Mouse (Mus musculus) stomach, embryonic 14.5 days (tissue): ENCODE measurements around the gene Stat5a. TPM values are rescaled to one million over a fixed set of nuclear protein-coding genes. Genes with fewer than 3 reads are reported as not detected.

Experiments
- ATAC-seq: fragments of 200-750 bp; cut with Nextera tagmentation; 2 replicates; pipeline ENCODE4 v1.8.0; 2017; ENCODE audit warnings: low read depth, moderate TSS enrichment; ENCODE audit not compliant: insufficient number of reproducible peaks, insufficient read depth, low FRiP score
- H3K27ac ChIP-seq: fragments of 300-500 bp; sonication (generic); 2 replicates; pipeline ENCODE4 v1.5.1; 2014; ENCODE audit warnings: mild to moderate bottlenecking, low read length, moderate library complexity, mixed read lengths
- H3K27me3 ChIP-seq: fragments of 300-500 bp; sonication (generic); 2 replicates; pipeline ENCODE4 v1.6.1; 2014; ENCODE audit warnings: low read length, control low read depth, mixed read lengths; ENCODE audit not compliant: control insufficient read depth, insufficient read depth
- H3K36me3 ChIP-seq: fragments of 300-500 bp; sonication (generic); 2 replicates; pipeline ENCODE4 v1.6.1; 2014; ENCODE audit warnings: mild to moderate bottlenecking, control low read depth, low read length, moderate library complexity, mixed read lengths; ENCODE audit not compliant: control insufficient read depth, insufficient read depth
- H3K4me1 ChIP-seq: fragments of 300-500 bp; sonication (generic); 2 replicates; pipeline ENCODE4 v1.6.1; 2014; ENCODE audit warnings: low read length, control low read depth, mixed read lengths; ENCODE audit not compliant: control insufficient read depth, insufficient read depth
- H3K4me2 ChIP-seq: fragments of 300-500 bp; sonication (generic); replicated peaks from 2 replicates; pipeline ENCODE4 v1.6.1; 2014; ENCODE audit warnings: low read depth, low read length, control low read depth
- H3K4me3 ChIP-seq: fragments of 300-500 bp; sonication (generic); 2 replicates; pipeline ENCODE4 v1.5.1; 2014; ENCODE audit warnings: low read depth, low read length, control low read depth
- H3K9ac ChIP-seq: fragments of 300-500 bp; sonication (generic); replicated peaks from 2 replicates; pipeline ENCODE4 v1.6.1; 2014; ENCODE audit warnings: low read depth, mild to moderate bottlenecking, control low read depth, low read length, moderate library complexity, mixed read lengths
- H3K9me3 ChIP-seq: fragments of 300-500 bp; sonication (generic); 2 replicates; pipeline ENCODE4 v1.6.1; 2016; ENCODE audit warnings: low read depth, low read length, control low read depth; ENCODE audit not compliant: control insufficient read depth
- WGBS: fragments of 180-500 bp; shearing (Covaris S2); extraction: QIAGEN DNeasy Blood & Tissue Kit; methylation state at CpG from one replicate; pipeline ENCODE4 v1.1.7; 2014; 5-methylcytosine and 5-hydroxymethylcytosine counted together
- polyA plus RNA-seq: library from polyadenylated mRNA; unstranded; fragments of >200 nt; fragmentation: Nextera tagmentation; extraction: Ambion mirVana; gene quantifications from 2 replicates; pipeline ENCODE4 v1.2.1, GENCODE M21; 2014

Stat5a gene
- polyA plus RNA-seq, 1 experiment from 2014 or later, result 7.3 TPM

- ATAC-seq, result 0 out of 2 replicates have a peak, but pooled peaks have one; percentile 14
- Histone ChIP-seq H3K4me3 (peak overlapping the region; percentile 93), H3K9me3 (no peaks in the 10 kb centered on the region), H3K27ac (peak overlapping the region; percentile 84; the same call in 1 of the 2 replicates), H3K36me3 (no peaks in the 10 kb centered on the region), H3K9ac (peak overlapping the region; percentile 96), H3K27me3 (no peaks in the 10 kb centered on the region), H3K4me1 (peaks cover 10% of the 10 kb centered on the region), H3K4me2 (peak overlapping the region; percentile 79)
- WGBS, result under 1% methylated on average over 13 of the region's 13 CpGs
Measured at GRCm38 (mm10) chr11:100849456-100850037, 9.6 kb upstream of the Stat5a start.

- Histone ChIP-seq H3K4me2 (peak within 1 kb of the TSS; percentile 79), H3K9ac (peak within 1 kb of the TSS; percentile 96), H3K4me1 (peaks cover 10% of the 10 kb centered on the region), H3K4me3 (peak within 1 kb of the TSS; percentile 93), H3K27me3 (no peaks in the 10 kb centered on the region), H3K27ac (peak within 1 kb of the TSS; percentile 84), H3K36me3 (no peaks in the 10 kb centered on the region), H3K9me3 (no peaks in the 10 kb centered on the region)
- ATAC-seq, result peak; percentile 81
- WGBS, result under 1% methylated on average over 91 of the region's 104 CpGs
Measured at GRCm38 (mm10) chr11:100850038-100850777, 8.9 kb upstream of the Stat5a start, which contains the start of gene Stat5b. Gene Stat5b (minus strand): TSS chr11:100850724.

GRCm38 (mm10) chr11:100850778-100851528, 8.2 kb upstream of the Stat5a start:
- Histone ChIP-seq H3K4me1 (peaks cover 10% of the 10 kb centered on the region), H3K27ac (peak overlapping the region; percentile 84), H3K4me2 (peak overlapping the region; percentile 79), H3K36me3 (no peaks in the 10 kb centered on the region), H3K9ac (peak overlapping the region; percentile 96), H3K9me3 (no peaks in the 10 kb centered on the region), H3K4me3 (peak overlapping the region; percentile 93), H3K27me3 (no peaks in the 10 kb centered on the region)
- WGBS, result 1% methylated on average over 33 of the region's 33 CpGs
- ATAC-seq, result peak; percentile 64; the same call in 1 of the 2 replicates

- Histone ChIP-seq H3K36me3 (no peaks in the 10 kb centered on the region), H3K4me3 (no peak overlapping the region), H3K9me3 (no peaks in the 10 kb centered on the region), H3K4me1 (peaks cover 10% of the 10 kb centered on the region), H3K27ac (no peak overlapping the region), H3K4me2 (no peak overlapping the region), H3K9ac (no peak overlapping the region), H3K27me3 (no peaks in the 10 kb centered on the region)
- no peak for ATAC-seq
- WGBS, result 88% methylated on average over 2 of the region's 2 CpGs
Measured at GRCm38 (mm10) chr11:100852088-100852487, 7.1 kb upstream of the Stat5a start.

GRCm38 (mm10) chr11:100853018-100853417, 6.1 kb upstream of the Stat5a start:
- no peaks in the 10 kb centered on the region for H3K9me3 ChIP-seq
- no peak overlapping the region for H3K4me3 ChIP-seq
- H3K27ac ChIP-seq, result no peak overlapping the region
- WGBS, result 74% methylated on average over 5 of the region's 5 CpGs
- no peak for ATAC-seq
- no peak overlapping the region for H3K9ac ChIP-seq
- H3K36me3 ChIP-seq, result no peaks in the 10 kb centered on the region
- peaks cover 10% of the 10 kb centered on the region for H3K4me1 ChIP-seq
- no peaks in the 10 kb centered on the region for H3K27me3 ChIP-seq
- H3K4me2 ChIP-seq, result no peak overlapping the region

GRCm38 (mm10) chr11:100854268-100854667, 4.9 kb upstream of the Stat5a start:
- no peaks in the 10 kb centered on the region for H3K27me3 ChIP-seq
- no peak overlapping the region for H3K4me2 ChIP-seq
- no peaks in the 10 kb centered on the region; the same call in 1 of the 2 replicates for H3K4me1 ChIP-seq
- no peak overlapping the region for H3K9ac ChIP-seq
- H3K27ac ChIP-seq, result no peak overlapping the region
- no peaks in the 10 kb centered on the region for H3K36me3 ChIP-seq
- no peak for ATAC-seq
- H3K4me3 ChIP-seq, result no peak overlapping the region
- no peaks in the 10 kb centered on the region for H3K9me3 ChIP-seq
- 52% methylated on average over 4 of the region's 4 CpGs for WGBS

GRCm38 (mm10) chr11:100855178-100855577, 4.0 kb upstream of the Stat5a start:
- H3K4me1 ChIP-seq, result no peaks in the 10 kb centered on the region; the same call in 1 of the 2 replicates
- no peaks in the 10 kb centered on the region for H3K36me3 ChIP-seq
- no peak overlapping the region for H3K4me2 ChIP-seq
- H3K9ac ChIP-seq, result no peak overlapping the region
- no peak overlapping the region for H3K27ac ChIP-seq
- H3K9me3 ChIP-seq, result no peaks in the 10 kb centered on the region
- 84% methylated on average over 4 of the region's 4 CpGs for WGBS
- ATAC-seq, result no peak
- no peaks in the 10 kb centered on the region for H3K27me3 ChIP-seq
- H3K4me3 ChIP-seq, result no peak overlapping the region

GRCm38 (mm10) chr11:100857960-100858359, 1.2 kb upstream of the Stat5a start:
- Histone ChIP-seq H3K4me2 (no peak overlapping the region), H3K9ac (no peak overlapping the region), H3K27ac (no peak overlapping the region), H3K4me3 (no peak overlapping the region), H3K27me3 (no peaks in the 10 kb centered on the region), H3K9me3 (no peaks in the 10 kb centered on the region), H3K36me3 (no peaks in the 10 kb centered on the region), H3K4me1 (no peaks in the 10 kb centered on the region)
- 67% methylated on average over 6 of the region's 6 CpGs for WGBS
- ATAC-seq, result no peak
